Mouse (Mus musculus) kidney, postnatal 14 days (tissue): ENCODE data around the gene Rimbp3.
A peak's percentile ranks its signal among the peaks of the same experiment; 100 is the strongest.
"Not testable (repeated sequence)": the region's sequence is repeated elsewhere in the genome, so short reads cannot be mapped to it uniquely, and the experiment has no call there.

Experiments
- DNase-seq: peaks from one replicate; pipeline ENCODE4 v3.0.0; 2022; ENCODE audit warnings: mixed read lengths

Gene Rimbp3

GRCm38 (mm10) chr16:17220127-17220733, 11.8 kb downstream of the Rimbp3 start:
- no peak for DNase-seq

GRCm38 (mm10) chr16:17222197-17222596, 13.8 kb downstream of the Rimbp3 start:
- DNase-seq = peak; percentile 97

GRCm38 (mm10) chr16:17225584-17225983, 17.2 kb downstream of the Rimbp3 start:
- no peak for DNase-seq

- DNase-seq = no peak
Observed at GRCm38 (mm10) chr16:17226496-17226895, 18.1 kb downstream of the Rimbp3 start.

GRCm38 (mm10) chr16:17231523-17231922, 23.1 kb downstream of the Rimbp3 start:
- not testable (repeated sequence) for DNase-seq

GRCm38 (mm10) chr16:17232794-17233701, 24.6 kb downstream of the Rimbp3 start, which contains the start of gene Hic2:
Gene Hic2, plus strand, starts transcription at chr16:17233572.
- DNase-seq = peak; percentile 97

GRCm38 (mm10) chr16:17233702-17234498, 25.5 kb downstream of the Rimbp3 start:
- DNase-seq = no peak

- no peak for DNase-seq
Observed at GRCm38 (mm10) chr16:17234499-17234895, 26.1 kb downstream of the Rimbp3 start.

- peak; percentile 69 for DNase-seq
Observed at GRCm38 (mm10) chr16:17234916-17235665, 26.7 kb downstream of the Rimbp3 start.

GRCm38 (mm10) chr16:17237634-17238033, 29.2 kb downstream of the Rimbp3 start:
- DNase-seq = no peak

GRCm38 (mm10) chr16:17239409-17239808, 31.0 kb downstream of the Rimbp3 start:
- DNase-seq = peak; percentile 51

- no peak for DNase-seq
Observed at GRCm38 (mm10) chr16:17243731-17244130, 35.3 kb downstream of the Rimbp3 start.

GRCm38 (mm10) chr16:17244996-17245395, 36.6 kb downstream of the Rimbp3 start:
- no peak for DNase-seq

- DNase-seq = peak; percentile 82
Observed at GRCm38 (mm10) chr16:17247727-17248126, 39.3 kb downstream of the Rimbp3 start.

GRCm38 (mm10) chr16:17249135-17249534, 40.7 kb downstream of the Rimbp3 start:
- no peak for DNase-seq

GRCm38 (mm10) chr16:17251539-17251938, 43.1 kb downstream of the Rimbp3 start:
- peak; percentile 93 for DNase-seq

GRCm38 (mm10) chr16:17252086-17252726, 43.8 kb downstream of the Rimbp3 start:
- DNase-seq = no peak

GRCm38 (mm10) chr16:17252841-17253240, 44.4 kb downstream of the Rimbp3 start:
- DNase-seq = no peak

- DNase-seq = no peak
Observed at GRCm38 (mm10) chr16:17254005-17254597, 45.7 kb downstream of the Rimbp3 start.

GRCm38 (mm10) chr16:17255270-17255669, 46.9 kb downstream of the Rimbp3 start:
- no peak for DNase-seq

- no peak for DNase-seq
Observed at GRCm38 (mm10) chr16:17257359-17257821, 49.0 kb downstream of the Rimbp3 start.
